ENCODE assay signal across 13 mouse cellular contexts in the genomic region with DNA sequence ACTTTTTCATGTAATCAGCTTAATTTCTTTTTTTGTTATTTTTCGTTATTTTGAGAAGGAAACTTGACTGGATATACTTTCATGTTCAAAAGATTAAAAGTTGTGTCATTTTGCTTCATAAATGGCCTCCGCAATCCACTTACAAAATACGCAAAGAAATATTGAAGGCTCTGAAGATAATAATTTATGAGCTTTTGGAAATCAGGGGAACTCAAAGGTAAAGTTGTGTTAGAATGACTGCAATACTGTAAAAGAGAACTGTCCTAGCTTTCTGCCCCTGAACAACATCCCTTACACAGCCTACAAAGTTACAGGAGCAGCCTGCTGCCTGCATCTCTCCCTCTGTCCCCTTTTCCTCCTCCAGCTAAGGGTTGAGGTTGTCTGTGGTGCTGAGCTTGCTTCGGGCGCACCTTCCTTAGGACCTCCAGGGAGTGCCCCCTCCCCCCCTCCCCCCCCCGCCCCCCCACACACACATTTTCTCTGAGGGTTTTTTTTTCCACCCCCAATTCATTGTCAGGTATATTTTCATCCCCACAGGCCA.
DNase-seq lines count a peak whose midpoint lies in the region; ATAC-seq and TF ChIP-seq lines count a peak whose summit lies in the region.
"Had no signal": no experiment of that assay in that cellular context is flagged by ENCODE, and none has a peak within 500 bp of the region (broad histone marks: within the 10 kb centered on the region; RNA-seq: fewer than 3 reads in every experiment).

No protein-coding gene starts in this region.

- no peak for ATAC-seq in cerebellum, adult (ENCODE audit: insufficient number of reproducible peaks, low FRiP score, low TSS enrichment)
- ATAC-seq in lung, embryonic 14.5 days (ENCODE audit: insufficient read depth), result no peak
- no peak for ATAC-seq in hindbrain, embryonic 16.5 days
- ATAC-seq in stomach, embryonic 15.5 days (ENCODE audit: insufficient read depth, low FRiP score, low read depth), result no peak

- 0 out of 2 replicates have a peak, but pooled peaks cover 9% of the 10 kb centered on the region for H3K27me3 ChIP-seq in lung, embryonic 14.5 days (ENCODE audit: insufficient read depth, low read length)
- no peaks in the 10 kb centered on the region for H3K27me3 ChIP-seq in hindbrain, embryonic 16.5 days (replicated peaks; ENCODE audit: control insufficient read depth, insufficient read depth, low read length)
- no peaks in the 10 kb centered on the region for H3K27me3 ChIP-seq in stomach, embryonic 15.5 days (replicated peaks)

- H3K4me2 ChIP-seq in lung, embryonic 14.5 days, result peak overlapping the region; percentile 92
- peak overlapping the region; percentile 5; the same call in 1 of the 2 replicates for H3K4me2 ChIP-seq in hindbrain, embryonic 16.5 days (ENCODE audit: low read length)
- peak overlapping the region; percentile 77 for H3K4me2 ChIP-seq in stomach, embryonic 15.5 days

- peaks cover 7% of the 10 kb centered on the region; the same call in 1 of the 2 replicates for H3K4me1 ChIP-seq in lung, embryonic 14.5 days (ENCODE audit: insufficient read depth)
- H3K4me1 ChIP-seq in hindbrain, embryonic 16.5 days (ENCODE audit: control insufficient read depth, insufficient read depth, low read depth, low read length), result peaks cover 9% of the 10 kb centered on the region
- H3K4me1 ChIP-seq in stomach, embryonic 15.5 days, result 0 out of 2 replicates have a peak, but pooled peaks cover 5% of the 10 kb centered on the region

- no peaks in the 10 kb centered on the region for H3K36me3 ChIP-seq in lung, embryonic 14.5 days (ENCODE audit: insufficient read depth)
- H3K36me3 ChIP-seq in hindbrain, embryonic 16.5 days (ENCODE audit: control insufficient read depth, insufficient read depth, low read length), result no peaks in the 10 kb centered on the region
- H3K36me3 ChIP-seq in stomach, embryonic 15.5 days, result no peaks in the 10 kb centered on the region
- H3K36me3 ChIP-seq: midbrain, embryonic 10.5 days had no signal

- no peak overlapping the region; the same call in 1 of the 2 replicates for H3K27ac ChIP-seq in lung, embryonic 14.5 days (ENCODE audit: low read depth)
- H3K27ac ChIP-seq in hindbrain, embryonic 16.5 days (ENCODE audit: low read depth, low read length), result peak overlapping the region; percentile 85; the same call in 1 of the 2 replicates
- H3K27ac ChIP-seq in stomach, embryonic 15.5 days, result peak overlapping the region; percentile 97
- H3K27ac ChIP-seq: layer of hippocampus, adult 2 months; midbrain, embryonic 10.5 days had no signal

- WGBS in lung, embryonic 14.5 days, result 48% methylated on average over 4 of the region's 6 CpGs
- 46% methylated on average over 5 of the region's 6 CpGs for WGBS in hindbrain, embryonic 16.5 days
- WGBS in stomach, embryonic 15.5 days, result 42% methylated on average over 4 of the region's 6 CpGs

- TF ChIP-seq CTCF in lung, embryonic 14.5 days (IDR thresholded peaks at IDR 0.05; ENCODE audit: low read depth), result no peak

- H3K9ac ChIP-seq in lung, embryonic 14.5 days, result peak overlapping the region; percentile 87; the same call in 1 of the 2 replicates
- no peak overlapping the region for H3K9ac ChIP-seq in hindbrain, embryonic 16.5 days (ENCODE audit: low read depth, low read length)
- H3K9ac ChIP-seq in stomach, embryonic 15.5 days, result no peak overlapping the region

- H3K9me3 ChIP-seq in lung, embryonic 14.5 days (ENCODE audit: low read depth, low read length), result no peaks in the 10 kb centered on the region
- no peaks in the 10 kb centered on the region for H3K9me3 ChIP-seq in hindbrain, embryonic 16.5 days (ENCODE audit: control insufficient read depth, low read length)
- H3K9me3 ChIP-seq in stomach, embryonic 15.5 days, result no peaks in the 10 kb centered on the region
- H3K9me3 ChIP-seq: midbrain, embryonic 10.5 days had no signal

- peak; percentile 37 to 46 for DNase-seq in cerebellum, postnatal 25 days
- no peak for DNase-seq in lung, embryonic 14.5 days
- no peak for DNase-seq in lung, postnatal 14 days
- no peak for DNase-seq in right cerebral cortex, adult 18-20 months
- no peak for DNase-seq in thymus, postnatal 36 days
- DNase-seq: B cell, adult 2 months; gastrocnemius, postnatal 14 days had no signal

- no peak overlapping the region for H3K4me3 ChIP-seq in lung, embryonic 14.5 days (ENCODE audit: low read depth, low read length)
- no peak overlapping the region for H3K4me3 ChIP-seq in hindbrain, embryonic 16.5 days (ENCODE audit: low read length)
- no peak overlapping the region for H3K4me3 ChIP-seq in stomach, embryonic 15.5 days (replicated peaks)
- H3K4me3 ChIP-seq: layer of hippocampus, adult 2 months; midbrain, embryonic 10.5 days; myocyte had no signal

Comparison
In these comparisons a context has a peak if more than half of its experiments do, and no peak if none do; other contexts are left out.
1. DNase-seq: peak in cerebellum, postnatal 25 days (2 of 2); none in lung, embryonic 14.5 days (single experiment), lung, postnatal 14 days (single experiment), right cerebral cortex, adult 18-20 months (single experiment) and thymus, postnatal 36 days (0 of 2).
2. H3K4me2 ChIP-seq: peak in every context shown above with its lines; median percentile 92 in lung, embryonic 14.5 days; 77 in stomach, embryonic 15.5 days; 5 in hindbrain, embryonic 16.5 days.